Mouse (Mus musculus): Measurements from ENCODE around the gene Tmem184b. TPM values are rescaled to one million over a fixed set of nuclear protein-coding genes. Genes with fewer than 3 reads are reported as not detected.

Gene Tmem184b
- polyA plus RNA-seq, 1 experiment from 2014 or later, result 36.2 TPM

- DNase-seq (ENCODE audit: low spot score) (no peak), ATAC-seq (replicated peaks; ENCODE audit: insufficient number of reproducible peaks, low FRiP score, low TSS enrichment, low read depth) (no peak)
- Histone ChIP-seq H3K4me1 (ENCODE audit: control insufficient read depth, insufficient read depth, low read length) (peaks cover 8% of the 10 kb centered on the region; the same call in 1 of the 2 replicates), H3K9me3 (replicated peaks; ENCODE audit: control insufficient read depth, low read length) (no peaks in the 10 kb centered on the region), H3K27me3 (ENCODE audit: control insufficient read depth, insufficient read depth, low read length) (no peaks in the 10 kb centered on the region; the same call in 1 of the 2 replicates), H3K27ac (replicated peaks; ENCODE audit: low read depth, low read length) (no peak overlapping the region), H3K9ac (replicated peaks; ENCODE audit: low read length) (no peak overlapping the region), H3K4me2 (ENCODE audit: low read depth, low read length) (peak overlapping the region; percentile 93), H3K36me3 (replicated peaks; ENCODE audit: control insufficient read depth, insufficient read depth, low read depth, low read length) (peaks cover 2% of the 10 kb centered on the region; the same call in 1 of the 2 replicates), H3K4me3 (ENCODE audit: low read depth, low read length) (no peak overlapping the region)
- 38% methylated on average over 12 of the region's 12 CpGs for WGBS
Measured at GRCm38 (mm10) chr15:79357974-79358690, 45.2 kb downstream of the Tmem184b start.

- Histone ChIP-seq H3K36me3 (replicated peaks; ENCODE audit: control insufficient read depth, insufficient read depth, low read depth, low read length) (peaks cover 2% of the 10 kb centered on the region; the same call in 1 of the 2 replicates), H3K27ac (replicated peaks; ENCODE audit: low read depth, low read length) (no peak overlapping the region), H3K4me1 (ENCODE audit: control insufficient read depth, insufficient read depth, low read length) (peaks cover 8% of the 10 kb centered on the region; the same call in 1 of the 2 replicates), H3K27me3 (ENCODE audit: control insufficient read depth, insufficient read depth, low read length) (no peaks in the 10 kb centered on the region; the same call in 1 of the 2 replicates), H3K4me2 (ENCODE audit: low read depth, low read length) (peak overlapping the region; percentile 93), H3K9me3 (replicated peaks; ENCODE audit: control insufficient read depth, low read length) (no peaks in the 10 kb centered on the region), H3K4me3 (ENCODE audit: low read depth, low read length) (peak overlapping the region; percentile 43), H3K9ac (replicated peaks; ENCODE audit: low read length) (peak overlapping the region; percentile 65)
- ATAC-seq (replicated peaks; ENCODE audit: insufficient number of reproducible peaks, low FRiP score, low TSS enrichment, low read depth) (peak; percentile 77), DNase-seq (ENCODE audit: low spot score) (peak; percentile 84)
- WGBS, result under 1% methylated on average over 71 of the region's 77 CpGs
Measured at GRCm38 (mm10) chr15:79357036-79357911, 46.1 kb downstream of the Tmem184b start.

- Histone ChIP-seq H3K9ac (replicated peaks; ENCODE audit: low read length) (no peak overlapping the region), H3K9me3 (replicated peaks; ENCODE audit: control insufficient read depth, low read length) (no peaks in the 10 kb centered on the region), H3K4me3 (ENCODE audit: low read depth, low read length) (no peak overlapping the region; the same call in 1 of the 2 replicates), H3K4me1 (ENCODE audit: control insufficient read depth, insufficient read depth, low read length) (peaks cover 8% of the 10 kb centered on the region; the same call in 1 of the 2 replicates), H3K27ac (replicated peaks; ENCODE audit: low read depth, low read length) (no peak overlapping the region), H3K4me2 (ENCODE audit: low read depth, low read length) (peak overlapping the region; percentile 93; the same call in 1 of the 2 replicates), H3K27me3 (ENCODE audit: control insufficient read depth, insufficient read depth, low read length) (no peaks in the 10 kb centered on the region; the same call in 1 of the 2 replicates), H3K36me3 (replicated peaks; ENCODE audit: control insufficient read depth, insufficient read depth, low read depth, low read length) (peaks cover 2% of the 10 kb centered on the region; the same call in 1 of the 2 replicates)
- 81% methylated on average over 8 of the region's 8 CpGs for WGBS
- no peak for ATAC-seq (replicated peaks; ENCODE audit: insufficient number of reproducible peaks, low FRiP score, low TSS enrichment, low read depth)
- DNase-seq (ENCODE audit: low spot score), result no peak
Measured at GRCm38 (mm10) chr15:79356481-79356880, 46.9 kb downstream of the Tmem184b start.

- H3K4me3 ChIP-seq (ENCODE audit: low read depth, low read length), result no peak overlapping the region
- peaks cover 8% of the 10 kb centered on the region; the same call in 1 of the 2 replicates for H3K4me1 ChIP-seq (ENCODE audit: control insufficient read depth, insufficient read depth, low read length)
- H3K36me3 ChIP-seq (replicated peaks; ENCODE audit: control insufficient read depth, insufficient read depth, low read depth, low read length), result no peaks in the 10 kb centered on the region
- WGBS, result 64% methylated on average over 4 of the region's 4 CpGs
- no peak overlapping the region for H3K27ac ChIP-seq (replicated peaks; ENCODE audit: low read depth, low read length)
- H3K27me3 ChIP-seq (ENCODE audit: control insufficient read depth, insufficient read depth, low read length), result no peaks in the 10 kb centered on the region; the same call in 1 of the 2 replicates
- ATAC-seq (replicated peaks; ENCODE audit: insufficient number of reproducible peaks, low FRiP score, low TSS enrichment, low read depth) (no peak), DNase-seq (ENCODE audit: low spot score) (no peak)
- H3K9ac ChIP-seq (replicated peaks; ENCODE audit: low read length), result no peak overlapping the region
- H3K9me3 ChIP-seq (replicated peaks; ENCODE audit: control insufficient read depth, low read length), result no peaks in the 10 kb centered on the region
- no peak overlapping the region for H3K4me2 ChIP-seq (ENCODE audit: low read depth, low read length)
Measured at GRCm38 (mm10) chr15:79354619-79355018, 48.8 kb downstream of the Tmem184b start.

GRCm38 (mm10) chr15:79353690-79354305 is 49.6 kb downstream of the Tmem184b start:
- H3K4me1 ChIP-seq (ENCODE audit: control insufficient read depth, insufficient read depth, low read length), result peaks cover 8% of the 10 kb centered on the region; the same call in 1 of the 2 replicates
- no peak overlapping the region for H3K4me2 ChIP-seq (ENCODE audit: low read depth, low read length)
- H3K4me3 ChIP-seq (ENCODE audit: low read depth, low read length), result no peak overlapping the region
- H3K9me3 ChIP-seq (replicated peaks; ENCODE audit: control insufficient read depth, low read length), result no peaks in the 10 kb centered on the region
- WGBS, result 88% methylated on average over 5 of the region's 5 CpGs
- no peak overlapping the region for H3K9ac ChIP-seq (replicated peaks; ENCODE audit: low read length)
- H3K36me3 ChIP-seq (replicated peaks; ENCODE audit: control insufficient read depth, insufficient read depth, low read depth, low read length), result no peaks in the 10 kb centered on the region
- H3K27me3 ChIP-seq (ENCODE audit: control insufficient read depth, insufficient read depth, low read length), result no peaks in the 10 kb centered on the region; the same call in 1 of the 2 replicates
- DNase-seq (ENCODE audit: low spot score) (no peak), ATAC-seq (replicated peaks; ENCODE audit: insufficient number of reproducible peaks, low FRiP score, low TSS enrichment, low read depth) (no peak)
- no peak overlapping the region for H3K27ac ChIP-seq (replicated peaks; ENCODE audit: low read depth, low read length)

GRCm38 (mm10) chr15:79352479-79352878 is 50.9 kb downstream of the Tmem184b start:
- no peak overlapping the region for H3K9ac ChIP-seq (replicated peaks; ENCODE audit: low read length)
- DNase-seq (ENCODE audit: low spot score) (no peak), ATAC-seq (replicated peaks; ENCODE audit: insufficient number of reproducible peaks, low FRiP score, low TSS enrichment, low read depth) (no peak)
- no peaks in the 10 kb centered on the region for H3K9me3 ChIP-seq (replicated peaks; ENCODE audit: control insufficient read depth, low read length)
- H3K27me3 ChIP-seq (ENCODE audit: control insufficient read depth, insufficient read depth, low read length), result no peaks in the 10 kb centered on the region; the same call in 1 of the 2 replicates
- 85% methylated on average over 6 of the region's 6 CpGs for WGBS
- no peak overlapping the region for H3K4me2 ChIP-seq (ENCODE audit: low read depth, low read length)
- H3K27ac ChIP-seq (replicated peaks; ENCODE audit: low read depth, low read length), result no peak overlapping the region
- H3K4me3 ChIP-seq (ENCODE audit: low read depth, low read length), result no peak overlapping the region
- H3K4me1 ChIP-seq (ENCODE audit: control insufficient read depth, insufficient read depth, low read length), result peaks cover 10% of the 10 kb centered on the region; the same call in 1 of the 2 replicates
- no peaks in the 10 kb centered on the region for H3K36me3 ChIP-seq (replicated peaks; ENCODE audit: control insufficient read depth, insufficient read depth, low read depth, low read length)

- ATAC-seq (replicated peaks; ENCODE audit: insufficient number of reproducible peaks, low FRiP score, low TSS enrichment, low read depth) (no peak), DNase-seq (ENCODE audit: low spot score) (no peak)
- WGBS, result 26% methylated on average over 15 of the region's 15 CpGs
- H3K9ac ChIP-seq (replicated peaks; ENCODE audit: low read length), result no peak overlapping the region
- H3K4me2 ChIP-seq (ENCODE audit: low read depth, low read length), result no peak overlapping the region
- H3K27ac ChIP-seq (replicated peaks; ENCODE audit: low read depth, low read length), result no peak overlapping the region
- no peak overlapping the region for H3K4me3 ChIP-seq (ENCODE audit: low read depth, low read length)
- H3K9me3 ChIP-seq (replicated peaks; ENCODE audit: control insufficient read depth, low read length), result no peaks in the 10 kb centered on the region
- peaks cover 7% of the 10 kb centered on the region; the same call in 1 of the 2 replicates for H3K4me1 ChIP-seq (ENCODE audit: control insufficient read depth, insufficient read depth, low read length)
- no peaks in the 10 kb centered on the region; the same call in 1 of the 2 replicates for H3K27me3 ChIP-seq (ENCODE audit: control insufficient read depth, insufficient read depth, low read length)
- H3K36me3 ChIP-seq (replicated peaks; ENCODE audit: control insufficient read depth, insufficient read depth, low read depth, low read length), result no peaks in the 10 kb centered on the region
Measured at GRCm38 (mm10) chr15:79351331-79351767, 52.0 kb downstream of the Tmem184b start.

Data from embryonic facial prominence, embryonic 11.5 days (tissue).